Mouse (Mus musculus) gonadal fat pad, adult 2 months (tissue): ENCODE measurements around the gene Akt1s1. TPM values are rescaled to one million over a fixed set of nuclear protein-coding genes. Genes with fewer than 3 reads are reported as not detected.

Source experiments
- DNase-seq: peaks from one replicate; pipeline ENCODE4 v3.0.0-alpha.2; 2012; ENCODE audit warnings: low read depth
- polyA plus RNA-seq: library from polyadenylated mRNA; depleted of rRNA; stranded (reverse); fragments of >200 nt; gene quantifications from 2 replicates; pipeline ENCODE4 v1.2.3, GENCODE M21; 2012

The Akt1s1 gene
- polyA plus RNA-seq, 1 experiment, result 72.9 TPM

DNA sequence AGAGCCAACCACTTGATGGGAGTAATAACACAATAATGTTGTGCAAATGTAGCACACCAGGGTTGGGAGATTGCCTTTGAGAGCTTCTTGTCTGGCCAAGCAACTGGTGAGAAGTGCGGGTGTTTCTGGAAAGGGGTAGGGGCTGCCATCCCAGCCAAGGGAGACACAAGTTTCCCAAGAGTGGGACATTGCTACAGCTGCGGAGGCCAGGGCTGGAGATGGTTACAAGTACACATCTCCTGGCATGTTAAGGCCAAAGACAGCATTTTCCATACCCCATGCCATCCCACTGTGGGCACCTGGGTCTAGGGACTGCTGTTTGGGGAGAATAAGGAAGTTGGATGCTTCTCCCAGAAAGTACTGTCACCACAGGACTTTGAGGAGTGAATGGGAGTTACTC is 4.3 kb downstream of the Akt1s1 start:
- no peak for DNase-seq

DNA sequence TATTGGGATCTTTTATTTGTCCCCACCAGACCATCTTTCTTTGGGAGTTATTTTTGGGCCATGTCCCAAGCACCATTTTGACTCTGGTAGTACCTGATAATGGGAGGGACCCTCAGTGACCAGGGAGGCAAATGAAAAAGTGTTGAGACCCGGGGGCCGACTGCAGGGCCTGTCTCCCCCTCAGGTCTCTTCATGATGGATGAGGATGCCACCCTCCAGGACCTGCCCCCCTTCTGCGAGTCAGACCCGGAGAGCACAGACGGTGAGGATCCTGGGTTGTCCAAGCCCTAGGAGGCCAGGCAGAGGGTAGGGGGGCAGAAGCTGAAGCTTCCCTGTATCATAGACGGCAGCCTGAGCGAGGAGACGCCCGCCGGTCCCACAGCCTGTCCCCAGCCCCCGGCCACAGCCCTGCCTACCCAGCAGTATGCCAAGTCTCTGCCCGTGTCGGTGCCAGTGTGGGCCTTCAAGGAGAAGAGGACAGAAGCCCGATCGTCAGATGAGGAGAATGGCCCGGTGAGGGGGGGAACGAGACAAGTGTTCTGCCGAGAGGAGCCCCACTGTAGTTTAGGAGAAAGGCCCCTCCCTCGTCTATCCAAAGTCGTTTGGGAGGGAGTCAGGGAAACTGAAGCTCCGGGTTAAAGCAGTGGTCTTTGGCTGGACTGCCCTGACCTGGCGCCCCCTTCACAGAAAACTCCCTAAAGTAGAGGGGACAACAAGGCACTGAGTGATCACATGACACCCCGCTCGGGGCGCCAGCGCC is 5.0 kb downstream of the Akt1s1 start:
- DNase-seq, result no peak

DNA sequence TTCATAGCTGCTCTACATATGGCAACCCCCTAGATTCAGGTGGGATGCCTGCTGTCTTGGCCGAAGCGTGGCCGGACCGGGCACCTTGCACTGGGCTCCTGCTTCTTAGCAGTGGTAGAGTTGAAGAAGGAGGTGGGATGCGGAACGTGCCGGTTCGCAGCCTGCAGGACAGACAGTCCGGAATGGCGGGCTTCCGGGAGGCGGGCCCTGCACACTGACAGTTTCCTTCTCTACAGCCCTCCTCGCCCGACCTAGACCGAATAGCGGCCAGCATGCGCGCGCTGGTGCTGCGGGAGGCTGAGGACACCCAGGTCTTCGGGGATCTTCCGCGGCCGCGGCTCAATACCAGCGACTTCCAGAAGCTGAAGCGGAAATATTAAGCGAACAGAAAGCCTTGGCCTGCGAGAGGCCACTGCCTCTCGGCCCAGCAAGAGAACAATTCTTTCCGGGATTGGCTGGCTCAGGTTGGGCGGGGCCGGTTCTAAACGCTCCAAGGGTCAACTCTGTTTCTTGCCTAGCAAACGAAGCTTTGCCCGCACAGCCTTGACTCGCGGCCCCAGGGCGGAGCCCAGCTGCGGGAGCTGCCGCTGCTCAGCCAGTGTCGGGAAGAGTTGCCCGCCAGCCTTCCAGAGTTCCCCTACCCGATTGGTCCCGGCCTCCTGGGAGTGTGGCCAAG is 5.7 kb downstream of the Akt1s1 start:
- no peak for DNase-seq

DNA sequence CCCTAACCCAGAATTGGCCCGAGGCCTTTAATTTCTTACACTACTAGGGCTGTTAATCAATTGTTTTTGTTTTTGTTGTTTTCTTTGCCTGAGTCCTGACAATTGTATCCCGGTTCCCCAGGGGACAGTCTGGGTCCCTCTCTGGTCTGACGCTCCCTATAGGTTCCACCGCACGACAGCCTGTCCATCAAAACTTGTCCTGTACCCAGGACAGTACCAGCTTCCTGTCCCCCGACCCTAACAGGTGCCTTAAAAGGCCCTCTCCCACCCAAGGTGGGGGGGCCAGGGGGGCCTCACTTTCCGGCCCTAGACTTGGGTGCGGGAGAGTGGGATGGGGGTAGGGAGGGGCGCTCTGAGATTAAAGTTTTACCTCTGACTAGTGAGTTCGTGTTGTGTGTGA is 6.2 kb downstream of the Akt1s1 start:
- no peak for DNase-seq

DNA sequence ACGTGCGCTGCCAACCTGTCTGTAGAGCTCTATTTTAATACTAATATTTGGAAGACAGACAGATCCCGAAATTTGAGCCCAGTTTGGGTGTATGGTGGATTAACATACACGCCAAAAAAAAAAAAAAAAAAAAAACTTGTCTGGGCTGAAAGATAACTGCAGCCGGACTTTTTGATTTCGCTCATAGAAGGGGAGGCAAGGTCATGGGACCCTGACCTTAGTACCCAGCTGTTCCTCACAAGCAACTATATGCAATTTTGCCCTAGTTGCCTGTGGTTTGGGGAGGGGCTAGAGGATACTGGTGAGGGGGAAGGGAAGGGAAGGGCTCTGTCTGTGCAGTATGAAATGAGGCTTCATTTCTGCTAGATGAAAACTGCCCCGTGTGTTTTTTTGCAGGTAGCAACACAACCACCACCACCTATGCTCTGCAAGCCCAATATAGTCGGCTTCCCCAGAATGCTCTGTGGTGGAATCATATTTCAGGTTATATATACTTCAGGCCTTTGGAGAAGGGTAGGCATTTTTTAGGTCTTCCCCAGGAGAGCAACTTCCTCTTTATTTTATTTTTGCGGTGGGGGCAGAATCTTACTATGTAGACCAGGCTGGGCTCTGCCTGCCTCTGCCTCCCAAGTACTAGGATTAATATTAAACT is 7.6 kb downstream of the Akt1s1 start:
- no peak for DNase-seq

DNA sequence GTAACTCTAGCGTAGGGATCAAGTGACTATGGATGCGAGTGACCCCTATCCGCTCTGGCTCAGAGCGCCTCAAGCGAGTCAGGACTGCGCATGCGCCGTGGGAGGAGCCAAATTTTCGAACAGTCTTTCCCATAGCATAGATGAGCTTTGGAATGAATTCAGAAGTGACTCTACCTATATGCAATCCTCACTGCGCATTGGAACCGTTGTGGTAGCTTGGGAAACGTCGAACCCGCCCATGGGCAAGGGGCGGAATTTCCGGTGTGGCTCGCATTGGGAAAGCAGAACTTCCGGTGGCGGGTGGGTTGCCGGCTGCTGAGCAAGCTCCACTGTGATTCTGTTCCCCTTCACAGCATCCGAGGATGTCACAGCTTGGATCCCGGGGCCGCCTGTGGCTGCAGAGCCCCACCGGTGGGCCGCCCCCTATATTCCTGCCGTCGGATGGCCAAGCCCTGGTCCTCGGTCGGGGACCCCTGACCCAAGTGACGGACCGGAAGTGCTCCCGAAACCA is 8.3 kb downstream of the Akt1s1 start, which contains the start of gene Pnkp:
TSS of gene Pnkp (plus strand) at position 98 of the 511 bp plus-strand sequence.
- DNase-seq, result peak; percentile 63

DNA sequence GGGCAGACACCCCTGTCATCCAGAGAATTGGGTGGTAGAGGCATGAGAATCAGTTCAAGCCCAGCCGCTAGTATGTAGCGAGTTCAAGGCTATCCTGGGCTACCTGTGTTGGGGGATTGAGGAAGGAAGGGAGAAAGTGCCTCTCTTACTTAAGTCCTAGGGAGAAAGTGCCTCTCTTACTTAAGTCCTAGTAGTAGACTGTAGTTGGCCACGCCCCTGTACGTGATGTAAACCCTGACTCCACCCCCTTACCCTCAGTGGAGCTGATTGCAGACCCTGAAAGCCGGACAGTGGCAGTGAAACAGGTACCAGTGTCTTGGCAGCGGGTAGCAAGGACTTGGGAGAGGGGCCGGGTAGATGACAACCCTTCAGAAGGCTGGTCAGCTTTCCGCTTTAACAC is 9.1 kb downstream of the Akt1s1 start:
- no peak for DNase-seq

DNA sequence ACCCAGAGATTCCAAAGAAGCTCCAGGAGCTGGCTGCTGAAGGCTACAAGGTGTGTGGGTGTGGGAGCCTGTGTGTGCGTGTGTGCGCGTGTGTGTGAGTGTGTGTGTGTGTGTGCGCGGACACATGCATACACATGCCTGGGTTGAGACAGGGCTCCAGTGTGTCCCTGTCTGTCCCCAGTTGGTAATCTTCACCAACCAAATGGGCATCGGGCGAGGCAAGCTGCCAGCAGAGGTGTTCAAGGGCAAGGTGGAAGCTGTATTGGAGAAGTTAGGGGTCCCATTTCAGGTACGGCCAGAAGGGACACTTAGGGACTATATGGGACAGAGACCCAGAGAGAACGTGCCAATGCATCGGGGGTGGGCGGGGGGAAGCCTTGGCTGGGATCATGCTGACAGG is 11.1 kb downstream of the Akt1s1 start:
- no peak for DNase-seq

DNA sequence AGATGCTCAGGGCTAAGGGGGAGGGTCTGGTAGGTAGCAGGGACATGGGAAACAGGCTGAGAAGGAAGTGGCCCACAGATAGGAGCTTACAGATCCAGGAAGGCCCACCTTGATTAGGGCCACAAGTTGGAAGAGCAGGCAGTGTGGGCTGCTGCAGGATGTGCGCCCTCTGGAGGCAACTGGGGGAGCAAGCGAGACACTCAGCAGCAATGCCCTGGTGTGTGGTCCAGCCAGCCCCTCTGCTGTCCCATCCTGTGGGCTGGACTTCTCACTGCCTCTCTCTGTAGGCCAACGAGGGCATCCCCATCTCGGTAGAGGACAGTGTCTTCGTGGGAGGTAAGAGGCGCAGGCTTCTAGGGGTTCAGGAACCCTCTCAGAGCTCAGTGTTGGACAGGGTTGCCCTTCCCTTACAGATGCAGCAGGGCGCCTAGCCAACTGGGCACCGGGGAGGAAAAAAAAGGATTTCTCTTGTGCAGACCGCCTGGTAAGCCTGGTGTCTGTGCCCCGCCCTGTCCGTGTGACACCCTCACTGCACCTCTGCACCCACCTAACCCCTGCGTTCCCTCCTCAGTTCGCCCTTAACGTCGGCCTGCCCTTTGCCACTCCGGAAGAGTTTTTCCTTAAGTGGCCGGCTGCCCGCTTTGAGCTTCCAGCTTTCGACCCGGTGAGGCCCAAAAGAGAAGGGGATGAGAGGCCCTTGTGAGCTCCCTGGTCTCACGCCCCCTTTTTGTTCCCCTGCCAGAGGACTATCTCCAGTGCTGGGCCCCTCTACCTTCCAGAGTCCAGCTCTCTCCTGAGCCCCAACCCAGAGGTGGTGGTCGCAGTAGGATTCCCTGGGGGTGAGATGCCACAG is 12.0 kb downstream of the Akt1s1 start:
- no peak for DNase-seq

DNA sequence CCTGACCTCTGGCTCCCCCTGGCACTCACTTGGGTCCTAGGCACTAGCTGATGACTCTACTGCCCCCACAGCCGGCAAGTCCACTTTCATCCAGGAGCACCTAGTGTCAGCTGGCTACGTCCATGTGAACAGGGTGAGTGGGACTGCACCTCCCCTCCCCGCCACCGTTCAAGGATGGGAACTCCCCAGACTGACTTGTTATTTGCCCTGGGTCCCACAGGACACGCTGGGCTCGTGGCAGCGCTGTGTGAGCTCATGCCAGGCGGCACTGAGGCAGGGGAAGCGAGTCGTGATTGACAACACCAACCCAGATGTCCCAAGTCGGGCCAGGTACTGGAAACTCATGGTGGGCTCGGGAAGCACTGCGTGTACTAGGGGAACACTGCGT is 12.6 kb downstream of the Akt1s1 start:
- DNase-seq, result no peak

DNA sequence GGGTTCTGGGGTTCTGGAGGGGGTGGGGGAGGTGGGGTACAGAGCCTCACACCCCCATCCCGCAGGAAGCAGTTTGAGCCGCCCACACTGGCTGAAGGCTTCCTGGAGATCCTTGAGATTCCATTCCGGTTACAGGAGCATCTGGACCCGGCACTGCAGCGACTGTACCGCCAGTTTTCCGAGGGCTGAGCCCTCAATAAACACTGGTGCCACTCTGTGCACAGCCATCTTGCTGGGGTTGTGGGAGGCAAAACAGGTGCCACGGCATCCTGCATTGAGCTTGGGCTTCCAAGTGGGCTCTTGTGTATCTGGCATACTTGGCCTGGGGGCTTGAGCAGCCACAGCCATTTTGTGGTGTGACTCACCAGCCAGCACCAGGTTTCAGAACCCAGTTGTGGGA is 13.6 kb downstream of the Akt1s1 start:
- DNase-seq, result no peak

DNA sequence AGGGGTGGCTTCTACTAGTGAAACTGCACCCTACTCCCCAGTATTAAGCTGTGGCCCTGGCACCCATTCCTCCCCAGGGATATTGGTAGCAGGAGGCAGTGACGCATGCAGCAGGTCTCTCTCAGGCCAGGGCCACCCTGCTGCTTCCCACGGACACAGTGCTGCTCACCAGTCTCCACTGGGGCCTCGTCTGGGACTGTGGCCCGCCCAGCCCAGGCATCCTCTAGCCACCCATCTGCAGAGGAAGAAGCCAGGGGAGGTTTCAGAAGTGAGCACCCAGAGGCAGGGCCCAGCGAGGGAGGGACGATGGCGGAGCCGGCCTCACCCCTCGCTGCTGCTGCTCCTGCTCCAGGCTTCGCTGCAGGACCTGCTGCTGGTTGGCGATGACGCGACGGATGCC is 14.4 kb downstream of the Akt1s1 start:
- no peak for DNase-seq

DNA sequence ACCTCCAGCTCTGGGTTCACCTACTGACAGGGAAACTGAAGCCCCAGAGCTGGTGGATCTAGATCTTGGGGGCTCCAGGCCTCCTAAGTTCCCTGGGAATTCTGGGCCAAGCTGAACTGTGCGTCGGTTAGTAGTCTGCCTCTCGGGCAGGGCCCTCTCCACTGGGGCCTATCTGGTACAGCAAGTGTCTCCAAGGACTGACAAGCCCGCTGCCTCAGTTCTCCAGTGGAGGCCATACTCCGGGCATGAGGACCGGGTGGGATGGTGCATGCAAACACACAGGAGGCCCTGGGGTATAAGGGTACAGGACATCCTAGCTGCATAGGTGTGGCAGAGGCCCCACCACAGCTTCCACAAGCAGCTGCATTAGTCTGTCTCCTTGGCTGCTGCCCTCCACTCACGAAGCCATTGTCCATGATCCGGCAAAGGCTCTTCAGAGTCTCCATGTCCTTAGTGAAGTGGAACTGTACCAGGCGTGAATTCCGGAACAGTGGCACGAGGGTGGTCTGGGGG is 15.2 kb downstream of the Akt1s1 start:
- DNase-seq, result no peak

DNA sequence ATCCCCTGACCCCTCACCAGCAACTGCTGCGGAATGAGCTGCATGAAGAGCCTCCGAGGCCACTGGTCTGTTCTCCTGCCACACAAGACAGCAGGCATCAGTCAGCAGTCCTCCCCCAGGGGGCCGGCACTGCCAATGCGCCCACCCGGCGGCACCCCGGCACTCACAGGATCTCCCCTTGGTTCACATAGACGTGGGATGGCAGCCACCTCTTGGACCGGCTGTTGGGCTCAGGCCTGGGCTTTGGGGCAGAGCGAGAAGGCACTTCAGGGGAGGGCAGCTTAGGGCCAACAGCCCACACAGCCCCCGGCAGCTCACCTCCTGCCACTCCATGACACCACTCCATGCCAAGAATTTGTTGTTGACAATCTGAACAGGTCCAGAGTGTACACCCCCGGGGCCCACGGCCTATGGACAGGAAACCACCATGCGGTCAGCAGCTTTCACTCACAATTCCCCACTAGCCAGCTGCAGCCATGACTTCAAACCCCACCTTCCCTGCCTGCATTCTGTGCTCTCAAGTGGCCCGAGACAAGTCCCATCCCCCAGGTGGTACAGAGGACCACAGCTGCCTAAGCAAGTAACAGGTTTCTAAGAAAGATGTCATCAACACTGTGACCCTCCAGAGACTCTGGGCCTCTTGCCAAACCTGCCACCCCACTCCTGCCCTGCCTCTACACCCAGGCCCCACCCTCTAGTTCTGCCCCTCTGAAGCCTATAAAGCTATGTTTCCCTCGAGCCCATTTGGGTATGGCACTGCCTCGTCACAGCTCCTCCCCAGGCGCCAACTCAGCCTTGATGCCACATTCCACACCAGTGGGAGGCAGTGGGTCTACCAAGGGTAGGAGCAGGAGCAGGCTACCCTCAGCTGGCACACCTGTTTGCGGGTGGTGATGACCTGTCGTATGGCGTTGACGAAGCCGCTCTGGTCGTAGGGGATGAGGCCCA is 16.1 kb downstream of the Akt1s1 start:
- no peak for DNase-seq

DNA sequence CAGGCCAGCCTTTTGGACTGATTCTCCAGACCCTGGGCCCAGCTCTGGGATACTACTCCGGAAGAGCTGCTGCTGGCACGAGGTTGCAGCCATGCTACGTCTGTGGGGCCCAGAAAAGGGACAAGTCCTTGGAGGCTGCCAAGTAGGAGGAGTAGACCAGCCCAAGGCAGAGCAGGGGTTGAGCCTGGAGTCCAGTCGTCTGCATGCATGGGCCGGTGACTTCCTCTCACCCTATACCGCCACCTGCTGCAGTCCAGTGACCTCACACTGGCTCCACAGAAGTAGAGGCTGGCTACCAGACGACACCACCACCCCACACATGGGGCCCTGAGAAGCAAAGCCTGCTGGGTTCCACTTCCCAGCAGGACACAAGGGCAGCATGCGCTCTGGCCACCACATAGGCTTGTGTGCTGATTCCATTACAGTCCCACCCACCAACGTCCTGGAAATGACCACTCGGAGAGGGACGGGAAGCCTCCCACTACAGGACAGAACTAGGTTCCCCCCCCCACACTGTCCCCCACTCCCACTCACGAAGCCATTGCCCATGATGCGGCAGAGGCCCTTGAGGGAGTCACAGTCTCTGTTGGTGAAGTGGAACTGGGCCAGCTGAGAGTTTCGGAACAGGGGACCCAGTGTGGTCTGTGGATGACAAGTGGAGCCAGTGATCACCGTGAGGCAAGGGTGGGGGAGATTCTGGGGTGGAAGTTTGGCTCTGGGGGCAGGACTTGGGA is 17.7 kb downstream of the Akt1s1 start:
- DNase-seq, result no peak

DNA sequence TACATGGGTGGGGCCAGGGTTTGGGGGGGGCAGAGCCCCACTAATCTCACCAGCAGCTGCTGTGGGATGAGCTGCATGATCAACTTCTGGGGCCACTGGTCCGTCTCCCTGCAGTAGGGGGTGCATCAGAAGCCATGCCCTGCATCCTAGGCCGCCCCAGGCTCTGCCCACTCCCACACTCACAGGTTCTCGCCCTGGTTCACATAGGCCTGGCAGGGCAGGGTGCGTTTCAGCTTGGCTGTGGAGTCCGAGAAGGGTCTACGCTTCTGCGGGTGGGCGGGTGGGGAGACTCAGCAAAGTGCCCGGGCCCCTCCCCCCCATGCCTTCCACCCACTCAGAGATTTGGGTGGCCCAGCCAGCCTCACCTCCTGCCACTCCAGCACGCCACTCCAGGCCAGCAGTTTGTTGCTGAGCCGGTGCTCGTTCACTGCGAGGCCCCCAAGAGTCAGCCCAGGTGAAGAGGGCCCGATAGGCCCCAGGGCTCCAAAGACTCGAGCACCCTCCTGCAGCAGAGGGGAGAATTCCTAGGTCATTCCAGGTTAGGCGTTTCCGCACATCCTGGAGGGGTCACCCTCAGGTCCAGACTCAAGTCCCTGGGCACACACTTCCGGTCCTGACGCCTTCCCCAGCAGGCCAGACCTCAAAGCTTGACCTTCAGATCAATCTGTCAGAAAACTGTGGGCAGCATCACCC is 18.4 kb downstream of the Akt1s1 start:
- no peak for DNase-seq

DNA sequence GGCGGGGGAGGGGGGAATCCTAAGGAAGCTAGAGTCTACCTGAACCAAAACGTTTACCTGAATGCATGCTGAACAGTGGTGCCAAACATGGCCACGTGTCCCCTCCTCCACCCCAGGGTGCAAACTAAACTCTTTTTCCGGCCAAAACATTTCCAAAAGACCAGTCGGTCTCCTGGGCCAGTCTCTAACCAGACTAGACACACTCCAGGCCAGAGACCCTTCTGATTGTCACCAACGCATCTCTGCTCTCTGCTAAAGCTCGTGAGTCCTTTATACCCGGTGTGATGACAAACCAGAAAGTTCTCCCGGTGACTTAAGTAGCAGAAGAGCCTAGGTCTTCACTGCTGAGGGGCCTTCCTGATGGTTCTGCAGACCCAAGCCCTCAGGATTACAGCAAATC is 19.0 kb downstream of the Akt1s1 start:
- no peak for DNase-seq

DNA sequence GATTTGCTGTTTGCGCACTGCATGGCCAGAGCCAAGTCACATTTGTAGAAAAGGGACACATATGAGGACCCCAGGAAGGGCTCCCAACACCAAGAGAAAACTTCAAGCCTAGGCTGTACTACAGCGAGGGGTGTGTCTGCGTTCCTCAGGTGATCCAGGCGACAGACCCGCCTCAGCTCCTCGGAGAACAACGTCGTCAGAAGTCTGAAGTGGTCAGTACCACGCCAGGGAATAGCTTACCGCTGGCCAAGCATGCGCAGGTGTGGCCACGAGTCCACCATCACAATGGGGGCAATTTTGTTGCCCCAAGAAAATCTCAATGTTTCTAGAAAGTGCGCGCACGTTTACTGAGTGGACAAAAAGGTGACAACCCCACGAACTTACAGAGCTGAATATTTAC is 19.7 kb downstream of the Akt1s1 start:
- no peak for DNase-seq
